Mouse (Mus musculus): ENCODE measurements at regions not wholly inside any gene's neighbourhood (a gene's known extent, or its start where the extent isn't known, plus 50 kb on each side); places are given as distances from the start of the nearest gene placed in this dataset.

DNA sequence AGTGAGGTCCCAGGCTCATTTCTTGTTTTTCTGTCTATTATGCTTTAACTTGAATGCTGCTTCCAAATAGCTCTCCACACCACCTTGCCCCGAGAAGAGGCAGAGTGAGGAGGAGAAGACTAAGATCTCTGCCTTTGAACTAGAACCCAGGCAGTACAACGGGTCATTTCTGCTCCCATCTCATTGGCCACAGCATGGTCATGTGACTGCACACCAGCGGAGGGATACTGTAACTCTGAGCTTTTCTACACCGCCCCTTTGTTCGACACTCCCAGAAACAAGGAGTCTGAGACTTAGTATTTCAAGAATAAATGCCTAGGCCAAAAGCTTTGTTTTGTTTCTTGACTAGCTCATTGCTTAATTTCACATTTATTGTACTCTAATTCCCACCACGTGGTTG, 230.5 kb upstream of the Habp2 start:
- Histone ChIP-seq H3K27me3 (ENCODE audit: control insufficient read depth, insufficient read depth, low read length) (no peaks in the 10 kb centered on the region), H3K9me3 (ENCODE audit: control insufficient read depth, low read length) (no peaks in the 10 kb centered on the region), H3K4me3 (ENCODE audit: low read depth, low read length) (no peak overlapping the region), H3K4me1 (replicated peaks; ENCODE audit: control insufficient read depth, insufficient read depth) (no peaks in the 10 kb centered on the region), H3K27ac (replicated peaks) (no peak overlapping the region), H3K4me2 (replicated peaks; ENCODE audit: low read depth) (no peak overlapping the region), H3K9ac (ENCODE audit: low read length) (no peak overlapping the region), H3K36me3 (ENCODE audit: control insufficient read depth, insufficient read depth, low read length) (no peaks in the 10 kb centered on the region)
- WGBS = 80% methylated on average over 6 of the region's 6 CpGs
- no peak for ATAC-seq (ENCODE audit: low FRiP score, low TSS enrichment)
- no peak for DNase-seq (ENCODE audit: low spot score)
- TF ChIP-seq CTCF (IDR thresholded peaks at IDR 0.05; ENCODE audit: low read depth) = no peak
- no peak for TF ChIP-seq EP300 (optimal IDR thresholded peaks at IDR 0.05)

DNA sequence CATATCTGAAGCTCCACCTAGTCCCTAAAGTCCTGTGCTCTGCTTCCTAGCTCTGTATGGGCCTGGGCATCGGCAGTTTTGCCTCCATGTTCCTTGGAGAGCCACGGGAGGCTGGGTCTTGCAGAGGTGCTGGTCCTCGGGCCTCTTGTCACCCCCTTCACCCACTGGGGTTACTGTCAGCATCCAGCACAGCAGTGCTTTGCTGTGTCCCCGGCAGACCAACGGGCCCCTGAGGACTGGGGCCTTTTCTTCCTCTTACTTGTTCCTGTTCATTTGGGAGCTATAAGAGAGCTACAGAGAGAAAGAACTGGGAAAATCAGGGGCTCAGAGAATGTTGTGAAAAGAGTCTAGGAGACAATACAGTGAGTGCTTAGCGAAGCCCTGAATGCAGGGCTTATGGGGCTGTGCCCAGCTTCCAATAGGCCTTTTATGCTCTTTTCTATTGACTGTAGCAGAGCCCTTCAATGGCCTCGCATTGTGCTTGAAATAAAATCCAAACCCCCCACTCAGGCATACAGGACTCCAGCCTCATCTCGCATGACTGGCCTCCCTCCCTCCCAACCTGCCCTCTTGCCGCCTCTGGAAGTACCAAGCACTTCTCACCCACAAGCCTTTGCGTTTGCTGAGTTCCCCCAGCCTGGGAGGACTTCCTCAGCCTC, 224.9 kb upstream of the Habp2 start:
- H3K4me2 ChIP-seq (replicated peaks; ENCODE audit: low read depth) = no peak overlapping the region
- H3K27ac ChIP-seq (replicated peaks) = no peak overlapping the region
- H3K4me1 ChIP-seq (replicated peaks; ENCODE audit: control insufficient read depth, insufficient read depth) = no peaks in the 10 kb centered on the region
- TF ChIP-seq CTCF (IDR thresholded peaks at IDR 0.05; ENCODE audit: low read depth) = no peak
- no peak for TF ChIP-seq EP300 (optimal IDR thresholded peaks at IDR 0.05)
- no peaks in the 10 kb centered on the region for H3K27me3 ChIP-seq (ENCODE audit: control insufficient read depth, insufficient read depth, low read length)
- no peaks in the 10 kb centered on the region for H3K9me3 ChIP-seq (ENCODE audit: control insufficient read depth, low read length)
- H3K36me3 ChIP-seq (ENCODE audit: control insufficient read depth, insufficient read depth, low read length) = no peaks in the 10 kb centered on the region
- no peak overlapping the region for H3K4me3 ChIP-seq (ENCODE audit: low read depth, low read length)
- ATAC-seq (ENCODE audit: low FRiP score, low TSS enrichment) (no peak), DNase-seq (ENCODE audit: low spot score) (no peak)
- H3K9ac ChIP-seq (ENCODE audit: low read length) = no peak overlapping the region
- 69% methylated on average over 10 of the region's 10 CpGs for WGBS

DNA sequence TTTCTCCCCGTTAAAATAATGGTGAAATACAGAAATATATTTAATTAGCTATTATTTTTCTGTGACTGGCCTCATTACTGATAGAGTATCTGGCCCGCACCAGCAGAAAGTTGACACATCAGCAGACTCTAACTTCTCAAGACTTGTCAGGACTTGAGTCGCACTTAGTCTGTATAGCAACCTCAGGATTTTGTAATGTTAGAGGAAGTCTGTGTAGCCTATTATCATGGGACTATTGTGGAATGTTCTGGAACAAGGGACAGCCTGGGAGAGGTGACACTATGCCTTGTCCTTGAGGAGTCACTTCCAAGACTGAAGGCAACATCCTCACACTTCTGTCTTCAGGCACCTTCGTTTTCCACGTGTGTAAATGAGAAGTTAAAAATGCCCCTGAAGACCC, 223.8 kb upstream of the Habp2 start:
- TF ChIP-seq EP300 (optimal IDR thresholded peaks at IDR 0.05) (no peak), CTCF (IDR thresholded peaks at IDR 0.05; ENCODE audit: low read depth) (no peak)
- Histone ChIP-seq H3K27ac (replicated peaks) (no peak overlapping the region), H3K9ac (ENCODE audit: low read length) (no peak overlapping the region), H3K4me3 (ENCODE audit: low read depth, low read length) (no peak overlapping the region), H3K4me2 (replicated peaks; ENCODE audit: low read depth) (no peak overlapping the region), H3K27me3 (ENCODE audit: control insufficient read depth, insufficient read depth, low read length) (no peaks in the 10 kb centered on the region), H3K9me3 (ENCODE audit: control insufficient read depth, low read length) (no peaks in the 10 kb centered on the region), H3K4me1 (replicated peaks; ENCODE audit: control insufficient read depth, insufficient read depth) (no peaks in the 10 kb centered on the region), H3K36me3 (ENCODE audit: control insufficient read depth, insufficient read depth, low read length) (no peaks in the 10 kb centered on the region)
- WGBS = 54% methylated on average over 5 of the region's 5 CpGs
- ATAC-seq (ENCODE audit: low FRiP score, low TSS enrichment) (no peak), DNase-seq (ENCODE audit: low spot score) (no peak)

DNA sequence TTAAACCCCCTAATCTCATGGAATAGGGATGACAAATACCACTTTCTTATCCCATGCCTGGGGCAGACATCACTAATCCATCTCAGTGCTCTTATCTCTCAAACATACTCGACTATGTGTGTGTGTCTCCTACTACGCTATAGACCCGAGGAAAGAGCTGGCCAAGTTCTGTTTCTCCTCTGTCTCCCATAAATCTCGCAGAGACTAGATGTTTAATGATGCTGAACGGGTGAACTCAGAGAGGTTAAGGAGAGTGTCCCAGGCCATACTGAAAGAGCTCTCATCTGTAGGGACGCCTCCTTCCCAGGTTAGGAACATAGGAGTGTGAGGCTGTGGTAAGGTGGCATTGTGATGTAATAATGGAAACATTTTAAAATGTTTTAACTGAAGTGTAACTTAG, 221.2 kb upstream of the Habp2 start:
- ATAC-seq (ENCODE audit: low FRiP score, low TSS enrichment) = no peak
- 42% methylated on average over 6 of the region's 6 CpGs for WGBS

DNA sequence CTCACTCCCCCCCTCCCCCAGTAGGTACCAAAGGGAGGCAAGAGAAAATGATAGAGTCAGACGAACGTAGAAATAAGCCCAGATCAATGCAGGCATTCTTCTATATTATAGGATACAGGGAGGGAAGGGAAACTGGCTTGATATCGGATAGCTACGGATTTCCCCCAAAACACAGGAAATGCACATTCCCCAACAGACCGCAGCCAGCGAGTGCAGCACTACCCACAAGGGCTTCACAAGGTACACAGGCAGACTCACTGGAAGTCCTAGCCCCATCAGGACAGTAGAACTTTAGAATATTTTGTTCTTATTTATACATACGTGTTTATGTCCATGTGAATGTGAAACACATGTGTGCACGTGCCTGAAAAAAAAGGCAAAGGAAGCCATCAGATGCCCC, 218.8 kb upstream of the Habp2 start:
- no peak for TF ChIP-seq CTCF (IDR thresholded peaks at IDR 0.05; ENCODE audit: low read depth)
- no peak overlapping the region for H3K27ac ChIP-seq (replicated peaks)
- no peaks in the 10 kb centered on the region for H3K27me3 ChIP-seq (ENCODE audit: control insufficient read depth, insufficient read depth, low read length)
- no peak overlapping the region for H3K9ac ChIP-seq (ENCODE audit: low read length)
- H3K4me2 ChIP-seq (replicated peaks; ENCODE audit: low read depth) = no peak overlapping the region
- no peaks in the 10 kb centered on the region for H3K4me1 ChIP-seq (replicated peaks; ENCODE audit: control insufficient read depth, insufficient read depth)
- H3K4me3 ChIP-seq (ENCODE audit: low read depth, low read length) = no peak overlapping the region
- ATAC-seq (ENCODE audit: low FRiP score, low TSS enrichment) (no peak), DNase-seq (ENCODE audit: low spot score) (no peak)
- WGBS = 78% methylated on average over 8 of the region's 8 CpGs
- H3K36me3 ChIP-seq (ENCODE audit: control insufficient read depth, insufficient read depth, low read length) = no peaks in the 10 kb centered on the region
- no peaks in the 10 kb centered on the region for H3K9me3 ChIP-seq (ENCODE audit: control insufficient read depth, low read length)

More for the DNA sequence above, 221.2 kb upstream of the Habp2 start:
- Histone ChIP-seq H3K9me3 (ENCODE audit: control insufficient read depth, low read length) (no peaks in the 10 kb centered on the region), H3K36me3 (ENCODE audit: control insufficient read depth, insufficient read depth, low read length) (no peaks in the 10 kb centered on the region), H3K4me3 (ENCODE audit: low read depth, low read length) (no peak overlapping the region), H3K4me2 (replicated peaks; ENCODE audit: low read depth) (no peak overlapping the region), H3K27ac (replicated peaks) (no peak overlapping the region), H3K9ac (ENCODE audit: low read length) (no peak overlapping the region), H3K27me3 (ENCODE audit: control insufficient read depth, insufficient read depth, low read length) (no peaks in the 10 kb centered on the region), H3K4me1 (replicated peaks; ENCODE audit: control insufficient read depth, insufficient read depth) (no peaks in the 10 kb centered on the region)
- DNase-seq (ENCODE audit: low spot score) = no peak
- TF ChIP-seq EP300 (optimal IDR thresholded peaks at IDR 0.05) = no peak
- no peak for TF ChIP-seq CTCF (IDR thresholded peaks at IDR 0.05; ENCODE audit: low read depth)

DNA sequence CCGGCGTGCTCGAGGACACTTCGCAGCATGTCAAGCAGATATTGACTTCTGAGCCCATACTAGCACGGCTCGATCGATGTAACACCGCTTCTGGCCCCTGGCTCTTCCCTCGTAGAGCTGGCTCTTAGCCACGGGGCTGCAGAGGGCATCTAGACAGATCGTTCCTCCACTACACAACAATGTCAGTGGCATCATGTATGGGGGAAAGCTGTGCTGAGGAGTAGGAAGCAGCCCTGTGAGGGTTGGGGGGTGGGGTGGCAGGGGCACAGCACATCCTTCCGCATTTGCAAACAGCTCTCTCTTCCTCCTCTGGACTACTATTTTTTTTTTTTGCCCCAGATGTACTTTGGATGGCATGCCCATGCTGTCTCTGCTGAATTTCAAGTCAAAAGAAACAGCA, 218.1 kb upstream of the Habp2 start:
- DNase-seq (ENCODE audit: low spot score) (no peak), ATAC-seq (ENCODE audit: low FRiP score, low TSS enrichment) (no peak)
- TF ChIP-seq CTCF (IDR thresholded peaks at IDR 0.05; ENCODE audit: low read depth) = no peak
- TF ChIP-seq EP300 (optimal IDR thresholded peaks at IDR 0.05) = no peak
- no peaks in the 10 kb centered on the region for H3K27me3 ChIP-seq (ENCODE audit: control insufficient read depth, insufficient read depth, low read length)
- no peak overlapping the region for H3K9ac ChIP-seq (ENCODE audit: low read length)
- H3K4me2 ChIP-seq (replicated peaks; ENCODE audit: low read depth) = no peak overlapping the region
- H3K4me1 ChIP-seq (replicated peaks; ENCODE audit: control insufficient read depth, insufficient read depth) = no peaks in the 10 kb centered on the region
- H3K9me3 ChIP-seq (ENCODE audit: control insufficient read depth, low read length) = no peaks in the 10 kb centered on the region
- no peaks in the 10 kb centered on the region for H3K36me3 ChIP-seq (ENCODE audit: control insufficient read depth, insufficient read depth, low read length)
- no peak overlapping the region for H3K4me3 ChIP-seq (ENCODE audit: low read depth, low read length)
- no peak overlapping the region for H3K27ac ChIP-seq (replicated peaks)
- WGBS = 58% methylated on average over 12 of the region's 12 CpGs

Data from stomach, postnatal 0 days (tissue).